Mouse (Mus musculus): ENCODE data around the gene Ccnf. TPM values are rescaled to one million over a fixed set of nuclear protein-coding genes. Genes with fewer than 3 reads are reported as not detected.
A peak's percentile ranks its signal among the peaks of the same experiment; 100 is the strongest.

The Ccnf gene
- polyA plus RNA-seq, 1 experiment from 2014 or later = 14.4 TPM

DNA sequence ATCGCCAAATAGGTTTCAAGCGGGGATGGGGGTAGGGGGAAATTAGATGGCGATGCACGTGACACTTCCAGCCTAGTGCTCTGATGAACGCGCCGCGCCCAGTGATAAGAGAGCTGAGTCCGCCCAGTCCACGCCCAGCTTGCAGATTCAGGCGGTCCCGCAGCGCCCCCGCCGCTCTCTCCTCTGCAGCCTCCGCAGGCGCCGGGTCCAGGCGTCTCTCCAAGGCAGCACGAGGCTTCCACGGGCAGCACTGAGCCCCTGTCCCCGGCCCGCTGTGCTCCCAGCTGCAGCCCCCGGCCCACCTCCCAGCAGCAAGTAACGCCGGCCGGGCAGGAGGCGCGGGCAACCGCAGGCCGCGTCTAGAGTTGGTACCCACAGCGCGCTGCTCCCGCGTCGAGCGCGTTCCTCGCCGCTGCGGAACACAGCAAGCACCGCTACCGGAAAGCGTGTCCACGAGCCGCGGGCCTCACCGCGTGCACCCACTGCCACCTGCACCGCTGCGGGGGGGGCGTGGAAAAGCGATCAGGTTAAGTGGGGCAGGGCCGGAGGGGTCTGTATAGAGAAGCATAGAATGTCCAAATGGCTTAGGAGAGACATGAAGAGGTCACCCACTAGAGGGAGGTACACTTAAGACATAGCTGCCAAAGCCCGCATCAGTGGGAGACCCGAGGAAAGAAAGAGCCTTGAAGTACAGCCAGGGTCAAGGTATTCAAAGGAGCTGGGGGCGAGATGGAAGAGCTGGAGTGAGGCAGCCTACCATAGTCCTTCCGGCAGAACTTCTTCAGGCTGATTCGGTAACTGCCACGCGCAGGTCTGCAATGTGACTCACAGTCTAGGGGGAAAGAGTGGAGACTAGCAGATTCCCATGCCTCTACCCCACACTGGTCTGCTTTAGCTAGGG is 44.6 kb downstream of the Ccnf start:
- peak overlapping the region; percentile 82 for H3K4me2 ChIP-seq (ENCODE audit: low read length)
- H3K36me3 ChIP-seq (ENCODE audit: control insufficient read depth, insufficient read depth, low read length) = no peaks in the 10 kb centered on the region
- peak overlapping the region; percentile 77 for H3K27ac ChIP-seq (ENCODE audit: low read depth, low read length)
- no peaks in the 10 kb centered on the region for H3K27me3 ChIP-seq (replicated peaks; ENCODE audit: control insufficient read depth, insufficient read depth, low read length)
- peaks cover 75% of the 10 kb centered on the region for H3K4me1 ChIP-seq (ENCODE audit: control insufficient read depth, insufficient read depth, low read depth, low read length)
- 5% methylated on average over 61 of the region's 62 CpGs for WGBS
- H3K9me3 ChIP-seq (ENCODE audit: control insufficient read depth, low read length) = no peaks in the 10 kb centered on the region
- peak overlapping the region; percentile 77 for H3K4me3 ChIP-seq (ENCODE audit: low read length)
- peak; percentile 32 for ATAC-seq
- H3K9ac ChIP-seq (ENCODE audit: low read depth, low read length) = peak overlapping the region; percentile 90

DNA sequence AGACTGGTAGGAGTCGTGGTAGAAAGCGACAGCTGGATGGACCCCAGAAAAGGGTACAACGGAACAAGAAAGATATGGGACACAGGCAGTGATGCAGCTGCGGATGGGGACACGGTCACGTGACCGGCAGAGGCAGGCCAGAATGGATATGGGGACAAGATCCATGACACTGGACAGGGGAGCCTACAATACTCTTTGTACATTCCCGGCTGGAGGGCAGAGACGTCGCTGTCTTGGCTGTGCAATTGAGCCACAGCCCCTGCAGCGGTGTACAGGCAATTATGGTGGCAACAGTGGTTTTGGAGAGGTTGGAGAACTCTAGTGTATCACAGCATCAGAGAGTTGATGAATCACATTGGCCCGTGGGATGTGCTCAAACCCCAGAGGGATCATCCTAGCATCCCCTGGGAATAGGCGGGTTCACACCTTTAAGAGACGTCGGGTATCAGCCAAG is 45.3 kb downstream of the Ccnf start:
- Histone ChIP-seq H3K36me3 (ENCODE audit: control insufficient read depth, insufficient read depth, low read length) (no peaks in the 10 kb centered on the region), H3K9me3 (ENCODE audit: control insufficient read depth, low read length) (no peaks in the 10 kb centered on the region), H3K27me3 (replicated peaks; ENCODE audit: control insufficient read depth, insufficient read depth, low read length) (no peaks in the 10 kb centered on the region), H3K9ac (ENCODE audit: low read depth, low read length) (peak overlapping the region; percentile 90), H3K4me3 (ENCODE audit: low read length) (peak overlapping the region; percentile 77), H3K4me2 (ENCODE audit: low read length) (peak overlapping the region; percentile 82), H3K27ac (ENCODE audit: low read depth, low read length) (peak overlapping the region; percentile 77), H3K4me1 (ENCODE audit: control insufficient read depth, insufficient read depth, low read depth, low read length) (peaks cover 68% of the 10 kb centered on the region)
- 4% methylated on average over 15 of the region's 15 CpGs for WGBS
- ATAC-seq = no peak; the same call in 1 of the 2 replicates

DNA sequence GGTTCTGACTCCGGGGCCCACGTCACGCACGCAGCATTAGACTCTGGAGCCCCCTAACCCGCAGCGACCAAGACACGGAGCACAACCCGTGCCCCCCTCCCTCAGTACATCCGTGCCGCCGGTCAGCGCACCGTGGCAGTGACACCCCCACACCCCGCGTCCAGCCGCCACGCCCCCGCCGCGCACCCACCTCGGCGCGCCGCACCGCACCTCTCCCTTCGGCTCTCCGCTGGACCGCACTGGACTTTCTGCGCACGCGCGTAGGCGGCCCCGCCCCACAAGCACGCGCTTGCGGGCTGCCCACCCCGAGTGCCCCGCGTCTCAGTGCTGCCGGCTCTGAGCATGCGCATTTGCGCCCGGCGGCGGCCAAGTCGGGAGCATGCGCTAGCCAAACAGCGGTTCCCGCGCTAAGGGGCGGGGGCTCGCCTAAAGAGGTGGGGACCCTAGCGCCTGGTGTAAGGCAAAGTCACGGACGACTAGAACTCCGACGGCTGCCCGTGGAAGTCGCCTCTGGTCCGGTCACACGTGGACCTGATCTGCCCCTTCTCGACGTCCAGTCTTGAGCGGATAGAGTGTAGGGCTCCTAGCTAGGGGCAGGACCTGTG is 45.9 kb downstream of the Ccnf start, which contains the start of gene Tbc1d24:
Gene Tbc1d24, minus strand, starts transcription at position 279 of the 605 bp plus-strand sequence.
- under 1% methylated on average over 49 of the region's 65 CpGs for WGBS
- Histone ChIP-seq H3K4me2 (ENCODE audit: low read length) (peak within 1 kb of the TSS; percentile 82), H3K4me1 (ENCODE audit: control insufficient read depth, insufficient read depth, low read depth, low read length) (peaks cover 63% of the 10 kb centered on the region), H3K9me3 (ENCODE audit: control insufficient read depth, low read length) (no peaks in the 10 kb centered on the region), H3K27ac (ENCODE audit: low read depth, low read length) (peak within 1 kb of the TSS; percentile 77), H3K27me3 (replicated peaks; ENCODE audit: control insufficient read depth, insufficient read depth, low read length) (no peaks in the 10 kb centered on the region), H3K36me3 (ENCODE audit: control insufficient read depth, insufficient read depth, low read length) (no peaks in the 10 kb centered on the region), H3K4me3 (ENCODE audit: low read length) (peak within 1 kb of the TSS; percentile 77), H3K9ac (ENCODE audit: low read depth, low read length) (peak within 1 kb of the TSS; percentile 90)
- peak; percentile 80 for ATAC-seq

DNA sequence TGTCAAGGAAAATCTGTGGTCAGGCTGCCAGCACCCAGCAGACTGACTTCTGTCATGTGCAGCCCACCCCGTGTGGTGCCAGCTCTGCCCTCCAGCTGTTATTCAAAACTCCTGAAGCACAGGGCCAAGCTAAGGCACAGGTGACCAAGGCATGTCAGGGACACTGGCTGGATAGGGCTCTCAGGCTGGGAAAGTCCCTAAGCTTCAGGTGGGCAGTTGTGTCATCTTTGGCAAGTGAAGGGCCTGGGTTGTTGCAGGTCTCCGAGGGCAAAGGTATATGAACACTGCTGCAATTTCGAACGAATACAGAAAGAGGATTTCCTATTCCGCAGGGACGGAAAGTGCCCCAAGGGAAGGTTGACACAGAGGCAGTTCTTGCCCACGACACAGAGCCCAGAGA is 46.4 kb downstream of the Ccnf start:
- H3K4me2 ChIP-seq (ENCODE audit: low read length) = peak overlapping the region; percentile 82

DNA sequence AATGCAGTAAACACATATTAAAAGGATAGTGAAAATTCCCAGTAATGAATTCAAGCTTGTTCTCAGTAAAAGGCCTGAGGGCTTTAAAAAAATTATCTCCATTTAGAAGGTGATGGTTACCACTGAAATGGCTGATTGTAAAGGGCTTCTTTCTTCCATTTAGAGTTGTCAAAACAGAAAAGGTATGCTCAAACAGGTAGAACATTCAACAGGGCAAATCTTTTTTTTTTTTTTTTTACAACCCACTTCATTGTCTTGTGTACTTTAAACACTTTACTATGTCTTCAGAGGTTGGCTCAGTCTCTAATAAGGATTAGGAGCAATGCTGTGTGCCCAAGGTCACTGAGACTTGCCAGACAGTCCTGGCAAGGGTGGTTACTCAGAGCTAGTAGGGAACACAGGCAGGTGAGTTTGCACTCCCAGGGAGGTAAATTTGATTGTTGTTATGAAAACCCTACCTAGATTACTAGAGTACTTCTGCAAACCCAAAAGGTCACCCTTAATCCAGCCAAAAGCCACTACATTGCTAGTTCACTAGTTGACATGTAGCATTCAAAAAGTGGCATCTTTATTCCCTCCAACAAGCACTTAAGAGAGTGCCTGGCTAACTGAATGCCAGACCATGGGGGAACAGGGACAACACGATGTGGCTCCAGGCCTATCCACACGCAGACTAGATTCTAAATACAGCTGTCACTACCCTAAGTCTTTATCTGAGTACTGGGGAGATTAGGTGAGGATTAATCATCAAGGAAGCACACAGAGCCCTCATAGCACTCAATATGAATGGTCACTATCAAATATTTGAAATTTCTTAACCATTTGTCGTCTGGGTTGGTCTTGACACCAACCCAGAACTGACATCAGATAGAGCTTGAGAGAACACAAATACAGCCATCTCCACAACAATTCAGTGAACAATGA is 47.4 kb downstream of the Ccnf start:
- peak overlapping the region; percentile 82 for H3K4me2 ChIP-seq (ENCODE audit: low read length)
- no peaks in the 10 kb centered on the region for H3K36me3 ChIP-seq (ENCODE audit: control insufficient read depth, insufficient read depth, low read length)
- no peak for ATAC-seq
- H3K27me3 ChIP-seq (replicated peaks; ENCODE audit: control insufficient read depth, insufficient read depth, low read length) = no peaks in the 10 kb centered on the region
- H3K4me3 ChIP-seq (ENCODE audit: low read length) = peak overlapping the region; percentile 77
- 78% methylated on average over 3 of the region's 3 CpGs for WGBS
- H3K27ac ChIP-seq (ENCODE audit: low read depth, low read length) = no peak overlapping the region
- no peaks in the 10 kb centered on the region for H3K9me3 ChIP-seq (ENCODE audit: control insufficient read depth, low read length)
- H3K9ac ChIP-seq (ENCODE audit: low read depth, low read length) = peak overlapping the region; percentile 90
- H3K4me1 ChIP-seq (ENCODE audit: control insufficient read depth, insufficient read depth, low read depth, low read length) = peaks cover 58% of the 10 kb centered on the region

More for the DNA sequence above, 46.4 kb downstream of the Ccnf start:
- no peaks in the 10 kb centered on the region for H3K9me3 ChIP-seq (ENCODE audit: control insufficient read depth, low read length)
- 6% methylated on average over 7 of the region's 7 CpGs for WGBS
- no peak for ATAC-seq
- H3K9ac ChIP-seq (ENCODE audit: low read depth, low read length) = peak overlapping the region; percentile 90
- H3K4me1 ChIP-seq (ENCODE audit: control insufficient read depth, insufficient read depth, low read depth, low read length) = peaks cover 65% of the 10 kb centered on the region
- peak overlapping the region; percentile 59 for H3K27ac ChIP-seq (ENCODE audit: low read depth, low read length)
- H3K4me3 ChIP-seq (ENCODE audit: low read length) = peak overlapping the region; percentile 77
- H3K27me3 ChIP-seq (replicated peaks; ENCODE audit: control insufficient read depth, insufficient read depth, low read length) = no peaks in the 10 kb centered on the region
- no peaks in the 10 kb centered on the region for H3K36me3 ChIP-seq (ENCODE audit: control insufficient read depth, insufficient read depth, low read length)

DNA sequence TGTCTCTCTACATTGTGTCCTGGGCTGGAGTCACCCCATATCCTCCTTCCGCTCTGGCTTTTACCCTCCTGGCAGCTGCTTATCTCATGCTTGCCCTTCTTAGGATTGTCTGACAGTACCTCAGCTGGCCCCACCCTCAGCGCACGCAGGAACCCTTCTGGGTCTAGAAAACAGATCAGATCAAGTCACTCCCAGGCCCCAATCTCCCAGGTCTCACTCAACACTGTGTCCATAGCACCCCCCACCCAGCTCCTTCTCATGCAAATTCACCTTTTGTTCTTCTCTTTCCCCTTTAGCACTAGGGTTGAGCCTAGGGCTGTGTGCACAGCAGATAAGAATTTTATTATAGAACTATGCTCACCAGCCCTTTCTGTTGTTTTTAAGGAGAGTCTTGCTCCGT is 48.2 kb downstream of the Ccnf start:
- Histone ChIP-seq H3K27ac (ENCODE audit: low read depth, low read length) (no peak overlapping the region), H3K4me3 (ENCODE audit: low read length) (peak overlapping the region; percentile 14; the same call in 1 of the 2 replicates), H3K4me1 (ENCODE audit: control insufficient read depth, insufficient read depth, low read depth, low read length) (peaks cover 50% of the 10 kb centered on the region), H3K9ac (ENCODE audit: low read depth, low read length) (peak overlapping the region; percentile 46), H3K9me3 (ENCODE audit: control insufficient read depth, low read length) (no peaks in the 10 kb centered on the region), H3K4me2 (ENCODE audit: low read length) (peak overlapping the region; percentile 82), H3K36me3 (ENCODE audit: control insufficient read depth, insufficient read depth, low read length) (no peaks in the 10 kb centered on the region), H3K27me3 (replicated peaks; ENCODE audit: control insufficient read depth, insufficient read depth, low read length) (no peaks in the 10 kb centered on the region)
- 44% methylated on average over 4 of the region's 4 CpGs for WGBS
- no peak for ATAC-seq

DNA sequence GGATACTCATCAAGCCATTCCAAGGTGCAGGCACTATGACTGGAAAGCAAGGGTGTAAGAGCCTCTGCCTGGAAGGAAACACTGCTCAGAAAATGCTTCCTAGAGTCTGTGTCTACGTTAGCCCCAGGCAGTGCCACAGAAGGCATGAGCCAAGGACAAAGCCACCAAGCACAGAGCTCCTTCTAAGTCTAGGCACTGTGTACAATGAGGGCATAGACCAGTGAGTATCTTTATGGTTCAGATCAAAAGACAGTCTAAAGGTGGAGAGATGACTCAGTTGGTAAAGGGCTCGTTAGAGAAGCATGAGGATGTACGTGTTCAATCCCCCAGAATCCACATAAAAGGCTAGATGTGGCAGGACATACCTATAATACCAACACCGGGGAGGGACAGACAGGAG is 50.2 kb downstream of the Ccnf start:
- no peaks in the 10 kb centered on the region for H3K27me3 ChIP-seq (replicated peaks; ENCODE audit: control insufficient read depth, insufficient read depth, low read length)
- H3K27ac ChIP-seq (ENCODE audit: low read depth, low read length) = no peak overlapping the region
- H3K9ac ChIP-seq (ENCODE audit: low read depth, low read length) = no peak overlapping the region
- 84% methylated on average over 4 of the region's 4 CpGs for WGBS
- no peak overlapping the region for H3K4me2 ChIP-seq (ENCODE audit: low read length)
- no peaks in the 10 kb centered on the region for H3K9me3 ChIP-seq (ENCODE audit: control insufficient read depth, low read length)
- no peaks in the 10 kb centered on the region for H3K36me3 ChIP-seq (ENCODE audit: control insufficient read depth, insufficient read depth, low read length)
- H3K4me1 ChIP-seq (ENCODE audit: control insufficient read depth, insufficient read depth, low read depth, low read length) = peaks cover 30% of the 10 kb centered on the region
- no peak for ATAC-seq
- no peak overlapping the region for H3K4me3 ChIP-seq (ENCODE audit: low read length)

DNA sequence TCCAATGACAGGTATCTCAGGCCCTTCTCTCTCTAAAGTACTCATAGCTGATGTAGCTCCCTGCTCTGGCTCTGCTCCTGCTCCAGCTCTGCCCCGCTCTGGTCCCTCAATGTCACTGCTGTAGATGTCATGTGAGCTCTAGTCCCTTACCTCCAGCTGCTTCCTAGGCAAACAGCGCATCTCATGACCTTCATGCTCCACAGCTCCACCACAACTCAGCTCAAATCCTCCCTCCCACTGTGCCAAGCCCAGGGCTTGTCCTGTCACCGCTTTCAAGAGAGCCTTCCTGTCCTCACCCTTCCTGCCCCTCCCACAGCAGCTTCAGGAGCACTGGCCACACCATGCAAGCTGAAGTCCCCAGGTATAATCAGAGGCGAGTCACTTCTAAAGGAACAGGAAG is 51.5 kb downstream of the Ccnf start:
- Histone ChIP-seq H3K9me3 (ENCODE audit: control insufficient read depth, low read length) (no peaks in the 10 kb centered on the region), H3K27me3 (replicated peaks; ENCODE audit: control insufficient read depth, insufficient read depth, low read length) (no peaks in the 10 kb centered on the region), H3K4me2 (ENCODE audit: low read length) (no peak overlapping the region), H3K27ac (ENCODE audit: low read depth, low read length) (no peak overlapping the region), H3K36me3 (ENCODE audit: control insufficient read depth, insufficient read depth, low read length) (no peaks in the 10 kb centered on the region), H3K4me3 (ENCODE audit: low read length) (no peak overlapping the region), H3K9ac (ENCODE audit: low read depth, low read length) (no peak overlapping the region), H3K4me1 (ENCODE audit: control insufficient read depth, insufficient read depth, low read depth, low read length) (peaks cover 24% of the 10 kb centered on the region)
- 64% methylated on average over 4 of the region's 4 CpGs for WGBS
- ATAC-seq = no peak
